ENCODE assay signal across 19 mouse cellular contexts in the genomic region with DNA sequence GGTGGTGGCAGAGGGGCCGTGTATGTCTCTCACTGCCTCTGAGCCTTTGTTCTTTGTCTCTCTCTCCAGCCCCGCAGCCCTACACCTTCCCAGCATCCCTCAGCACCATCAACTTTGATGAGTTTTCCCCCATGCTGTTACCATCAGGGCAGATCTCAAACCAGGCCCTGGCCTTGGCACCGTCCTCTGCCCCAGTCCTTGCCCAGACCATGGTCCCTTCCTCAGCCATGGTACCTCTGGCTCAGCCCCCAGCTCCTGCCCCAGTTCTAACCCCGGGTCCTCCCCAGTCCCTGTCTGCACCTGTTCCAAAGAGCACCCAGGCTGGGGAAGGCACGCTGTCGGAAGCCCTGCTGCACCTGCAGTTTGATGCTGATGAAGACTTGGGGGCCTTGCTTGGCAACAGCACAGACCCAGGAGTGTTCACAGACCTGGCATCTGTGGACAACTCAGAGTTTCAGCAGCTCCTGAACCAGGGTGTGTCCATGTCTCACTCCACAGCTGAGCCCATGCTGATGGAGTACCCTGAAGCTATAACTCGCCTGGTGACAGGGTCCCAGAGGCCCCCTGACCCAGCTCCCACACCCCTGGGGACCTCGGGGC.
"Had no signal": no experiment of that assay in that cellular context is flagged by ENCODE, and none has a peak within 500 bp of the region (broad histone marks: within the 10 kb centered on the region; RNA-seq: fewer than 3 reads in every experiment).

No protein-coding gene starts in this region.

- DNase-seq: gastrocnemius, postnatal 10 days; gastrocnemius, postnatal 25 days; heart, adult 18-20 months; heart, postnatal 10 days; kidney, adult 18-20 months; kidney, adult 8-10 months; kidney, postnatal 10 days; layer of hippocampus, adult 9-11 months; layer of hippocampus, postnatal 36 days; left cerebral cortex, postnatal 4 days had no signal

- H3K27ac ChIP-seq: hindbrain, embryonic 15.5 days; hindbrain, postnatal 0 days; limb, embryonic 13.5 days; liver, embryonic 14.5 days had no signal

- H3K4me3 ChIP-seq: heart, embryonic 10.5 days; heart, embryonic 12.5 days; hindbrain, embryonic 13.5 days; hindbrain, embryonic 15.5 days; limb, embryonic 13.5 days; limb, embryonic 15.5 days; liver, embryonic 12.5 days had no signal
